Mouse (Mus musculus) liver, embryonic 14.5 days (tissue): Measurements from ENCODE around the gene 4930544D05Rik.

ENCODE experiments used
- CTCF ChIP-seq: IDR thresholded peaks from 2 replicates; pipeline ENCODE4 v1.5.1; 2016; ENCODE audit warnings: antibody characterized with exemption, low read depth, control low read depth
- EP300 ChIP-seq: IDR thresholded peaks from 2 replicates; pipeline ENCODE4 v1.6.1; 2016; ENCODE audit warnings: antibody characterized with exemption, low read depth

- no peak for TF ChIP-seq CTCF
- no peak for TF ChIP-seq EP300
These were observed 12.8 kb downstream of the 4930544D05Rik start for GRCm38 (mm10) chr11:70628431-70628830.
